Mouse (Mus musculus) WW6 (cell line): ENCODE measurements around the gene Gps2.
"Not testable (repeated sequence)": the region's sequence is repeated elsewhere in the genome, so short reads cannot be mapped to it uniquely, and the experiment has no call there.

Source experiments
- DNase-seq: peaks from one replicate; pipeline ENCODE4 v3.0.0-alpha.2; 2013; ENCODE audit warnings: low read depth, low spot score

The Gps2 gene

DNA sequence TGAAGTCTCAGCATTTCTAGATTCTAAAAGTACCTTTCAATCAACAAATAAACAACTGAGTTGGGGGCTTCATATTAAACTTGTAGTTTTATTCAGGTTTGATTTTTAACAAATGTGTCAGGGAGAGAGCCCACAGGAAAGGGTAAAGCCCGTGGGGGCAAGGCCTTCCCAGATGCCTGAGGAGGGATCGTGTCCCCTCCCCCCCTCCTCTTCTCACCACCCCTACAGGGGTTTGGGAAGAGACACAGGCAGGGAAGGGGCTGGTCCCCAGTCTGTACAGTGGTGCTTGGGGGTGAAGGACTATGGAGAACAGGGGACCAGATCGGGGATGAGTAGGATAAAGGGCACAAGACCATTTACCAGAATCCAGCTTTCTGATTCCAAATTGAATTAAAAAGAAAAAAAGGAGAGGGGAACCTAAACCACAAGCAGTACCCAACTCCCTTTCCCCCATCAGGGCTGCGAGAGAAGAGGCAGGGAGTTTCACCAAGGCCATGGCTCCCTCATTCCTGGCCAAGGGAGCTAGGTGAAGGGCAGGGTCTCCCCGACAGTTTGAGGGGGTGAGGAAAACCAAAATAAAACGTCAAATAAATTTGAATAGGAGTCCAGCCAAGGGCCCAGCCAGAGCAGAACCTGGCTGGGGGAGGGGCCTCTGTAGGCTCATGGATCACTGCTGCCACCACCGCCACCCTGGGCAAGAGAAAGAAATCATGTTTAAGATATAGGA is 3.1 kb downstream of the Gps2 start:
- not testable (repeated sequence) for DNase-seq

DNA sequence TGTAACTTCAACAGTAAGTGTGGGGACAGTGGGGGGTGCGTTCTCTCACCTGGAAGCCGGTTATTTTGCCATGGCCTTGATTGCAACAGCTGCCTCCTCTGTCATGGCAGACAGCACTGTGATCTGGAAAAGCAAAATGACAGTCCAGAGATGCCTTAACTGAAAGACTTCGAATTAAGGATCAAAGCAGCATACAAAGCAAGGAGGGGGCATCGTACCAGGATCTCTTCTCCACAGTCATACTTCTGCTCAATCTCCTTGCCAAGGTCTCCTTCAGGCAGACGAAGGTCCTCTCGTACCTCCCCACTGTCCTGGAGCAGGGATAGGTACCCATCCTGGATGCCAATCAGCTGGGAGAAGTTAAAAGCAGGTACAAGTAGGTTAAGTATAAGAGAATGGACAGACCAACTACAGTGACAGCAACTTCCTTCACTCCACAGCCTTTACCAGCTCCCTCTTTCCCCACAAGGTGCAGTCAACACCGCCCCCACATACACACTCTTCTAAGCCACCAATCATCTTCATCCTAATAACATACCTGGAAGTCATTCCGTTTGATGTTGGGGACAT is 3.8 kb downstream of the Gps2 start:
- DNase-seq: no peak

DNA sequence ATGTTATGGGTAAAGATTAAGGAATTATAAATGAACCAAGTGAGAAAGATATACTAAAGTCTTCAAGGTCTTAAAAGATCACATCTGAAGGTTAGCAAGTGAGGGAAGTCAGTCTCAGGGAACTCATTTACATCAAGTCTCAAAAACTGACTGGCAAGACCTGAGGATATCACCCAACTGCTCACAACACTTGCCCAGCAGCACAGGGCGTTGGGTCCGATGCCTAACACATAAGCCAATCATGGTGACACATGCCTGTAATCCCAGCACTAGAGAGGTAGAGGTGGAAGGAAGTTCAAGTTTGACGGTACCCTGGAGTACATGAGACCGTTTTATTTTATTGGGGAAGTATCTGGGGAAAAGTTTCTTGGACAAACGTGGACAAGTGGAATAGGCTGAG is 4.4 kb downstream of the Gps2 start:
- no peak for DNase-seq

GRCm38 (mm10) chr11:69919053-69919452 is 5.4 kb downstream of the Gps2 start:
- no peak for DNase-seq

GRCm38 (mm10) chr11:69919661-69920265 is 6.1 kb downstream of the Gps2 start:
- DNase-seq: no peak

DNA sequence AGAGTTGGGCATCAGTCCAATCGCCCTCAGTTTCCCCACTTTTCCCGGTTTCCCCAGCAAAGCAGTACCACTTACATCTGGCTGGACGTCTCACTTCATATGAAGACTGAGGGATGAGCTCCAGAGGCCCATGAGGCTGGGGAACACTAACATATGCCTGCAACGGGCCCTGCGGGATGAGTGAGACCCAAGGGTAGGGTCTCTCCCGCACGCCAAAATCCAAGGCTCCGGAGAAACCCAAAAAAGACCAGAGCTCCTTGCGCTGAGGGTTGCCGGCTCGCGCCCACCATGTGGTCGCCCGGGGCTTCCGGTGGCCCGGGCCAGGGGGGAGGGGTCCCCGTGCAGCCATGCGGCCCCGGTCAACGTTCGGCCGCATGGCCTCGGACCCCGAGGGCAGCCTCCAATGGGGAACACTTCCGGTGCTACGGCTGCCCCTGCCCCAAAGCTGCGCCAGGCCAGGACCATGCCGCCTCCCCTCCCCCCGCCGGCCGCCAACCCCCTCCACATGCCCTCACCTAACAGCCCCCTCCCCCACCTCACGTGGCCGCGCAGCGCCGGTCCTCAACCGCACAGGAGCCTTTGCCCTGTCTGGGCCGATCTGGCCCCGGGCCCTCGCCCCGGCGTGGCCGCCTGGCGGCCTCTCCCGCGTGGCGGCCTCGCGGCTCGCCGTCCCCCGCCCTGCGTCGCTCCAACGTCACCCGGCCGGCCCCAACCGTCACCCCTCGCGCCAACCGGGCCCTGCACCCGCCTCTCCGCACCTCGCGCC is 6.8 kb downstream of the Gps2 start:
- no peak for DNase-seq

DNA sequence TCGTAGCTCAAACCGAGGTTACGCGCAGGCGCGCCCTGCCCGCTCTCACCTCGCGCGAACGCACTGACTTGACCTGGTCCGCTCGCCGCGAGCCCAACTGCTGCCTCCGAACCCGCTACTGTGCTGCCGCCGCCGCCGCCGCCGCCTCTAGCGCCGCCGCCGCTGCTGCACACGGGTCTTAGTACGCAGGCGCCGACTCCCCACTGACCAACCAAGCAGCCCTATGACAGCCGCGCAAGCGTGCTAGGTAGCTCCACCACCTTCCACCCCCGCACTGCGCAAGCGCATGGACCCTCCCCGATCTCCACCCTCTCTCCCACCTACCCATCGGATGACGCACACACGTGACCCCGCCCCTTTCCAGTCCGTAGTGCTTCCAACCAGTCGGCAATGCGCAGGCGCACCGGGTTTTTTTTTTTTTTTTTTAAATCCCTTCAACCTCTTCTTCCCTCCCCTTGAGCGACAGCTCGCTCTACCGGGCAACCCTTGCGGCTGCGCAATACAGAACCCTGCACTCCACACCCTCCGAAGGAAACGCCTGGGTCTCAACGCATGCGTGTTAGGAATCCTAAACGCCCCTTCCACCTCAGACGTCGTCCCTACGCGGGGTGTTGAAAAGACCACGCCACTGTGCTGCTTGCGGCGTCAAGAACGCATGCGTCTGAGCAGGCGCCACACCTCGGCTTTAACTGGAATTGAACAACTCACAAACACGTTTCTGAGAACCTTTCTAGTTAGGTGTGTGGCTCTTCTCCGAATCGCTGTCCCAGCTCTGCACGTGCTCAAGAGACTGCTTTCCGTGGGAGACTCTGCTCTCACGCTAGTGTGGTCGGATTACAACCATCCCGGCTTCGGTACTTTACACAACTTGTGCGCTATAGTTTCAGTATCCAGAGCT is 7.7 kb downstream of the Gps2 start, which contains the start of gene Eif5a:
TSS of gene Eif5a (minus strand) at position 845 of the 898 bp plus-strand sequence.
- peak; percentile 100 for DNase-seq

- DNase-seq: no peak
Observed at GRCm38 (mm10) chr11:69922012-69922756, 8.5 kb downstream of the Gps2 start.

- DNase-seq: no peak
Observed at GRCm38 (mm10) chr11:69922796-69923195, 9.1 kb downstream of the Gps2 start.

DNA sequence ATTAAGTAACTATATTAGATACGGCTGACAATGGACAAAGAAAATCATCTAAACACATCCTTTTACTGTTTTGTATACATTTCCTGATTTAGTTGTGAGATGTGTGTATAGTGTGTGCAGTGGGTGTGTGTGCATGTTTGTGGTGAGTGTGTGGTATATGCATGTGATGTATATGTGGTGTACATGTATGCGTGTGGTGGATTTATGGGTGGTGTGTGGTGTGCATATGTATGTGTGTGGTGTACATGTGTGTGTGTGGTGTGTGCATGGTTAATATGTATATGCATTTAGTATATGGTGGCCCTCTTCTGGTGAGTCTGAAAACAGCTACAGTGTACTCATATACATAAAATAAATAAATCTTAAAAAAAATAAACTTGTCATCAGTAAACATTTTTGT is 13.8 kb downstream of the Gps2 start:
- no peak for DNase-seq

DNA sequence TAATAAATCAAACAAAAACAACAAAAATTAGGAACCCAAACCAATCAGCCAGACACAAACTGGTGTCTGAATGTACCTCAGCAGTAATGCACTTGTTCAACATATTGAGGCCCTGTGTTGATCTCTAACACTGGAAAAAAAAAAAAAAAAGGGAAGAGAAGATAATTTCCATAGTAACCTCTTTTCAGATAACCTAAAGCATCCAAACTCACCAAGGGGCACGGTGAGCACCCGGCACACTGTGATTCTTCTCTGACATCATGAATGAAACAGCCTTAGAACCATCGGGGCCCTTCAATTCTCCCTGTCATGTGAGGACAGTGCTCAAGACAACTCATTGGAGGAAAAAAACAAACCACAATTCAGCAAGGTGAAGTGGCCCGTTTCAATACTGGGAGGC is 16.0 kb downstream of the Gps2 start:
- DNase-seq: no peak

- not testable (repeated sequence) for DNase-seq
Observed at GRCm38 (mm10) chr11:69930176-69930575, 16.5 kb downstream of the Gps2 start.

DNA sequence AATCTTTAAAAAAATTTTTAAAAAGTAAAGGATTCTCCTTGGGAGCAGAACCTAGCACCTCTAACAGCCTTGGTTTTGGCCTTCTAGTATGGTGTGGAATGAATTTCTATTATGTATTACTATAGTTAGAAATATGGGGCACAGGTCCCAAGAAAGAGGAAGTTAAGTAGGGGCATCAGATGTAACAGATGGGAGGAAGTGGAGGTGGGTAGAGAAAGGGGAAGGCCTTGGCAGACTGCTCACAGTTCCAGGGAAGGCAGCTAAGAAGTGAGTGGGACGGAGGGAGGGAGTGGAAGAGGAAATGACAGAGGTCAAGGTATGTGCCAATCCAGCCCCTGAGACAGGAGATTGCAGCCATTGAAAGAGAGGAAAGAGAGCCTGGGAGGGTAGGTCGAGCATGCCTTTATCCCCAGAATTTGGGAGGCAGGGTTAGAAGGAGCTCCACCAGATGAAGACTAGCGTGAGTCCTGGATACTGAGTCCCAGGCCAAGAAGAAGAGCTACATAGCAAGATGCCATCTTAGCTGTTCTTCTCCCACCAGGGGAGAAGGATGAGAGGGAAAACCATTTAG is 17.4 kb downstream of the Gps2 start:
- DNase-seq: no peak

DNA sequence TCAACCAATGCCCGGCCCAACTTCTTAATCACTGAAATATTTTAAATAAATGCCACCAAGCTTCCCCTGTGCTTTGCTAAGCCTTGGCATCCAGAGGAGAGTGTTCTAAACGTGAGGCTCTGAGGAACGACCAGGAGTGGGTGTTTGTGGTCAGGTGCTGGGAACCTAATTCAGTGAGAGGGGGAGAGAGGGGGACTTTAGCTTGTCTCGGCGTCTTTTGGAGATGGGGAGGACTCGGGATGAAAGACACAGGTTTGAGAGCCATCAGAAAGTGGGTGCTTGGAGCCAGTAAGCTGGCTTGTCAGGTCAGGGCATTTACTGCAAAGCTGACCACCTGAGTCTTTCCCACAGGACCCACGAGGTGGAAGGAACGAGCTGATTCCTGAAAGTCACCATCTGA is 18.1 kb downstream of the Gps2 start:
- DNase-seq: no peak

GRCm38 (mm10) chr11:69932254-69932653 is 18.6 kb downstream of the Gps2 start:
- no peak for DNase-seq

DNA sequence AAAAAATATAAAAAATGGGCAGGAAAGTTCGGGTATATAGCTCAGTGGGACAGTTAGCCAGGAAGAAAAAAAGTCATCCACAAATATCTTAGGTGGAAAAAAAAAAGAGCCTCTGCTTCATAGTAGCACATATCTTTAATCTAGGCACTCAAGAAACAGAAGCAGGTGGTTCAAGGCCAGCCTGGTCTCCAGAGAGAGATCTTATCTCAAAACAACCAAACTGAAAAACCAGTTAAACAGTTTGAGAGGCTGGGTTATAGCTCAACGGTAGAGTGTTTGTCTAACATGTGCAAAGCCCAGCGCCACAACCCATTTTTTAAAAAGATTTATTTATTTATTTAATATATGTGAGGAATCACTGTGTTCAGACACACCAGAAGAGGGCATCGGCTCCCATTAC is 19.4 kb downstream of the Gps2 start:
- no peak for DNase-seq

DNA sequence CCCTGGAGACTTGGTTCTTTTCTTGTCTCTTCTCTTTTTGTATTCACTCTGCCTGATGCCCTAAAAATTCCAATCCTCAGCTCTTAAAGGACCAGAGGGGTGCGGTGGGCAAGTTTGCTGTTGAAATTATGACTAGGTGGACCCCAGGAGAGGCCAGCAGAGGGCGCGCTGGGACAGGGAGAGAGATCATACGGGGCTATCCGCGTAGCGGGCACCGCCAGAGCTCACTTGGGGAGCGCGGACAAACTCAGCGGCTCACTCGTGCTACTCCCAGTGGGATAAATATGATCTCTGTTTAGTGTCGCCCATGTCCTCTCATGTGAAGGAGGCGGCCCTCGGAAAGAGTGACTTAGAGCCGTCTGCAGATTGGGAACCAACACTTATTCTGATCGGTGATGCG is 20.5 kb downstream of the Gps2 start:
- DNase-seq: peak; percentile 89

DNA sequence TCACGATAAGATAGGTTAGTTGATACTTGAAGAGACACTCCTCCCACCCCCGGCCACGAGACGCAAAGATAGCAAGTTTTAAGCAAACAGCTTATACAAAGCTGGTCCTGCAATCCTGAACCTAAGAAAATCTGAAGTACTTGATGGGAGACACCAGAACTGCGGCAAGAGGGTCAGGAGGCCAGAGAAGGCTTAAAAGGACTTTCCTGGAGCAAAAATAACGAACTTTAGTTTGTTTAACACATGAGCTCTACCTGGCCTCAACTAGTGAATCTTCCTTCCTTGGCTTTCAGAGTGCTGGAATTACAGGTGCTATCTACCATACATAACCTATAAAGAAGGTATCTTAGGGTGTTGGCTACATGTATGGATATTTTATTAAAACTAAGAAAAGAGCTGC is 21.0 kb downstream of the Gps2 start:
- no peak for DNase-seq

- DNase-seq: peak; percentile 94
Observed at GRCm38 (mm10) chr11:69935137-69935879, 21.6 kb downstream of the Gps2 start, which contains the start of gene Ybx2. Gene Ybx2 (plus strand): TSS chr11:69935796.
